Mouse (Mus musculus): ENCODE results near the gene Kdm3a.

The Kdm3a gene

DNA sequence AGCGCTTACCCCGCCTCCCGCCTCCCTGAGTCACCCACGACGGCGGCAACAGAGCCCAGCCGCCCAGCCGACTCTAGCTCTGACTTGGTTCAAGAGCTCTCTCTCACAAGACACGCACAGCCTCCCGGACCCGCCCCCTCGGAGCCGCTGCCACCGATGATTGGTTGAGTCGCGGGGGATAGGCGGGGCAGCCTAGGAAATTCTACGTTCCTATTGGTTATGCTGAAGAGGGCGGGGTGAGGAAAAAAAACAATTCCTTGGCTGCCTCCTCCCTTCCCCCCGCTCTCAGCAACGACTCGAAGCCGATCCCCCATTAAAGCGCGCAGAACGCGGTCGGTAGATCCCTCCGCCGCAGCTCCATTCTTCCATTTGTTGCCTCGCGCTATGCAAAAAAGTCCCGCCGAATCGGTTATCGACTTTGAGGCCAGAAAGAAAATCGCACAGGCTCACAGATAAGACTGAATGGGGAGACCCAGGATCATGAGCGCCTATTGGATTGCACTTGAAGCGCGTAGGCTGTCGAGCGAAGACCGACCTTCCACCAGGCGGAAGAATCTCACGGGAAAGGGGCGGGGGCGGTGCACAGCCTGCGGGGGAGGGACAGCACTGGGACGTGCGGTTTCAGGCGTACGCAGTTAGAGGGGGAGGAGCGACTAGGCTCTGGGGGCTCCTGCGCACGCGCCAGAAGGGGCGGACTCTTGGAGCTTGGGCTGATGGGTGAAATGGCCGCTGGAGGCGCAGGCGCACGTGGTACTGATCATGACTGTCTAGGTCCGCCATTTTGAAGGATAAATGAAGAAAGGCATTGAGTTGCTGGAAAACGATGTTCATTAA lies at the start of gene Kdm3a:
Kdm3a (minus strand) TSS at position 162 of the 834 bp plus-strand sequence.
- peak; percentile 98 for DNase-seq

DNA sequence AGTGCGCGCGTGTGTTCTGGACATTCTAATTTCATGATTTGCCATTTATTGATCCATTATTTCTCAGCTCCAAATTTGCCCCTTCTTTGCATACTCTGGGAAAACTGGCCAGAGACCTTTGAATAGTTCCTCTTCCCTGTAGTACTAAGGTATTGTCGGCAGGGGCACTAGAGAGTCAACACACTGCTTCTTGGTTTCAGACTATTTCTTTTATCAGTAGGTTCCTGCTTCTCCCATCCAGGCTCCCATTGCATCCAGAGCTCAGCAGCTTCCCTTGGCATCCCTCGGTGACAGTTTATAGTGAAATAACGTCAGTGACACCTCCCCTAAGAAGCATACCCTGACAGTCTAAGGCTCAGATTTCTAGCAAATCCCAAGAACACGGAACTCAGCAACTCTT lies 46.1 kb upstream of the Kdm3a start:
- peak; percentile 17 for DNase-seq

DNA sequence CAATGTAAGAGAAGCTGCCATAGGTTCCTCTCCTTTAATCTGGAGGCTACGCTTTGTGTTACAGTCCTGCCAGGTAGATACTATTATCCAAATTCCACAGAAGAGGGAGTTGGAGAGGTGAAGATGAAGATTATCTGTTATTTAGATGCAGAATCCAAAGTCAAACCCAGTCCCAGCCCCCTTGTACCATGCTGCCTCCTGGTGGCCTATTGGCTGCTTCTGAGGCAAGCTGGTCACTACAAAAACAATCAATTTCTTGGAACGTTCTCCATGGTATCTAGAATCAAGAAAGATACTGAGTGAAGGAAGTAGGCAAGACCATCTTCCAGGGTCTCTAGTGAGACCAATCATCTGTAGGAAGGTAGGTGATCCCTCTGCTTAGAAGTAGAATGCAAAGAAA lies 40.4 kb upstream of the Kdm3a start:
- peak; percentile 49 for DNase-seq

DNA sequence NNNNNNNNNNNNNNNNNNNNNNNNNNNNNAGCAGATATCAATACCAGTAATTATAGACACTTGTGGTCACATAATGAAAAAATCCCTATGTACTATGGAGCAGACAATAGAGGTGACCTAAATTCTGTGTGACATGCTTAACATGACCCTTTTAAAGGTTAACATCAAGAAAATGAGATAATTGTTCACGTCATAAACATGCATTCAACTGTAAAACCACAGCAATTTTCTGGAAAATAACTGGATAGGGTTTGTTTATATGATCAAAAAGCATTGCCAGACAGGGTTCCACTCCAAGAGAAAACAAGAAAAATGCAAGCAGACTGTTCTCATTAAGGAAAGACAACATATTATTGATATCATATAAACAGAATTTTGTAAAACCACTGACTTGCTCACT lies 31.7 kb upstream of the Kdm3a start:
- no peak for DNase-seq

DNA sequence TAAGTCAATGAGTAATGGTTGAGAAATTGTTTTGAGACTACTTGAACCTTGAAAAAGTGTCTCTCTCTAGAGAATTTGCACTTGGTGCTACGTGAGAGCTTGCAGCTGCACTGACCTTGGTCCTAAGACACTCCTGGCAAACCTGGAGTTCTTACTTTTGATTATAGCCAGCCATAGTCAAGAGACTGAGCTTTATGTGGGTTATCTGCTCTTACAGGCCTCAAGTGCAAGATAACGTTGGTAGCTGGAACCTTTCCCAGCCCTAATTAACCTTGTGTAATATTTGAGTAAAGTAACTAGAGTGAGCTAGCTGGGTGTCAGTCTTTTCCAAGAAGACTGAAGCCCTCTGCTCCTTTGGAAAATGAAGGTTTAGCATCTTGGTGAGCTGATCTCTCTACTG lies 25.5 kb upstream of the Kdm3a start:
- peak; percentile 38 for DNase-seq

DNA sequence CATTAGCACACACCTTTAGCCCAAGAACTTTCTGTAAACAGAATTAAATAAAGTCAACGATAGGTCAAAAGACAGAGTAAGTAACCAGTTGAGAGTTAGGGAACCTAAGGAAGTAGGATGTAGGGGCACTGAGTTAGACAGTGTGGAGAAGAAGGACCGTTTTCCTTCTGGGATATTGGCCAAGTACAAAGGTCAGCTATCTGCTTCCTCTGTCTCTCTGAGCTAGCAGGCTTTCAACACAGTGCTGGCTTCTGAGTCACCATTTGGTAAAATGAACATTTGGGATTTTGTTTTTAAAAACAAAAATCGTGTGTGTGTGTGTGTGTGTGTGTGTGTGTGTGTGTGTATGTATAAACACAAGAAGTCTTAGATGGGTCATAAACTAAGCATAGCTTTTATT lies 23.0 kb upstream of the Kdm3a start:
- no peak for DNase-seq

DNA sequence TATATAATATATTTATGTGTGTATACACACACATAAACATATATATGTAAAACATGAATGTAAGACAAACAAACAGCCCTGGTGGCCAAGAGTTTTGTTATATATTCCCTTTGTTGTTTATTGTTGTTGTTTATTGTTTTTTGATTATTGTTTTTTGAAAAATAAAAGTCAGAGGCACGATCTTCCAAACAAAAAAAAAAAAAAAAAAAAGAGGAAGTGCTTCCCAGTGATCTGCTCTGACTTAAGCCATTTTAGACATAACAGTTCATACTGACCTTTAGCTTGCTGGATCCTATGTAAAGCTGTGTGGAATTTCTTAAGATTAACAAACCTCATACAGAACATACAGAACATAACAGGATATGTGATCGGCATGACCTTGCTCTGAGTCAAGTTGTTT lies 19.1 kb upstream of the Kdm3a start:
- DNase-seq = no peak

DNA sequence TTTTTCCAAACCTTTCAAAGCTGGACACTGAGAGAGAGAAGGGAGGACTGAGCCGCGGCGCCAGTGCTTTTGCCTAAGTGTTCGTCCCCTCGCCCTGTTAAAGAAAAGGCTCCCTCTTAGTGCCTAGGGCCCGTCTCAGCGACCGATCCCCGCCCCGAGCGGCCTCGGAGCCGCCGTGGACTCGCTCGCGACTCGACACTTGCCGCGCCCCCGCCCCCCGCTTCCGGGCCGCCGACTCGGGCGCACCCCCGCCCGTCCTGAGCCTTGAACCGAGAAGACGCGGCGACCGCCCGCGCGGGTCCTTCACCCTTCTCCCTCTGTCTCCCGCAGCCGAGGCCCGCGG lies 333 bp downstream of the Kdm3a start:
- DNase-seq = no peak

DNA sequence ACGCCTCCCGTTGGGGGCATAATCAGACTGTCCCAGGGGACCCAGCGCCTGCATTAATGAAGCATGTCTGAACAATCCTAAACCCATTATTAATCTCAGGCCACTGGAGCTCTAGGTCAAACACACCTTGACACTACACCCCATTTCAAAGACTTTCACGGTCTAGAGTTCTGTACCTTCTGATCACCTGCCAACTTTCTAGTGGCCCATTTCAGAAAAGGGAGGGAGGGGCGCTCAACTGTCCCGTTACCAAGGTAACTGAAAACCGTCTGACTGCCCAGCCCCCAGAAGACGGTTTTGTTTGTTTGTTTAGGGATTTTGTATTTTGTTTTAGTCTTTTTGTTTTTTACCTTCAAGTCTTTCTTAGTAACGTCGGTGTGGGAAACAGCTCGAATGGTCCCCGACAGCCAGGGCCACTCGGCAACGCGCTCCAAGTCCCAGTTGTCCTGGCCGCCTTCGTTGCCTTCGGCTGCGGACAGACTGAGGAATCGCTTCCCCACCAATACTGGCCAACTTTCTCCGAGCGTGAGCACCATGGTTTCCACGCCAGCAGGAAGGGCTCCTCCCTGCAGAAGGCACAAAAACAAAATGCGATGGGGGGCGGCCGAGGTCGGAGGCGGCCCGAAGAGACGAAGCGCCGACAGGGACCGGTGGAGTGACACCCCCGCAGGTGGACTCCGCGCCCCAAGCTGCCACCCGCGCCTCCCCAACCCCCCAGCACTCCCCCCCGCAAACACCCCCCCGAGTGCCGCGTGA lies 906 bp downstream of the Kdm3a start:
- peak; percentile 65 for DNase-seq

DNA sequence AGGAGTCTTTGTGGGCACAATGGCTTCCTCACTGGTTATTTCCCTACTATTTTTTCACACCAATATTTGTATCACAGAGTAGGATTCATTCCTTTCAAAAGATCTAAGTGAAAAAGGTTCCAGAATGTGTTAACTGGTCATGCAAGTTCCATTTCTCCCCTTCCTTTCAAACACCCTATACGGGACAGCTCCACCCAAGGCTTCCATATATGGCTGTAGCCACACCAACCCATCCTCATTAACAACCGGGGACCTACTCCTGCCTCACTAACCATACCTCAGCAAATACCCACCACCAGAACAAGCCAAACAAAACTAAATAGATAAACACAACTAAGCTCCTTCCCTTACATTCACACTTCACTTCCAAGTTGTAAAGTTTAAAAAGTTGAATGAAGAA lies 1.6 kb downstream of the Kdm3a start:
- DNase-seq = no peak

DNA sequence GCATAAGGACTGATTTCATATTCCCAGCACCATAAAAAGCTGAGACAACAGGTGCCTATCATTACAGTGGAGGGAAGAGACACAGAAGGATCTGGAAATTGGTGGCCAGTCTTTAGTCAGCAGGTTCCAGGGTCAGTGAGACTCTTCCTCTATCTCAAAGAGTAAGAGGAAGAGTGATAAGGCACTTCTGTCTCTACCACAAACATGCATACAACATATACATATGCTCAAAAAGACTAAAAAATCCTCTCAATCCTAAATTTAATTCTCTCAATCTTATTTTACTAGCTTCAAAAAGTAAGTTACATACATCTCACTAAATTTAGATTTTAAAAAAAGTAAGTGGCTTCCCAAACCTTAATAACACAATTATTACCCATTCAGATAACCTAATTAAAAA lies 5.5 kb downstream of the Kdm3a start:
- DNase-seq = no peak

DNA sequence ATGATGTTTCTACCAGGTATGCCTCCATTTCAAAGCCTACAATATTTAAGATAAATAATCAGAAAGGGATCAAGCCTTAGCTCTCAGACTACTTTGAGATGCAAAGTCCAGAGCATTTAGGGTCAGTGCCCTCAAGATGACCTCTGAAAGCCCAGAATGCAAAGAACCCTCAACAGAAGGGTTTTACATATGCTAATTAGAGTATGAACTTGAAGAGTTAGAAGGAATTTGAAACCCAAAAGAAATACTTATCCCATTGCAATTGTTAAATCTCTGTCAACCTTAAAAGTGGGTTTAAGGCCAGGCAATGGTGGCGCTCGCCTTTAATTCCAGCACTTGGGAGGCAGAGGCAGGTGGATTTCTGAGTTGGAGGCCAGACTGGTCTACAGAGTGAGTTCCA lies 6.8 kb downstream of the Kdm3a start:
- no peak for DNase-seq

DNA sequence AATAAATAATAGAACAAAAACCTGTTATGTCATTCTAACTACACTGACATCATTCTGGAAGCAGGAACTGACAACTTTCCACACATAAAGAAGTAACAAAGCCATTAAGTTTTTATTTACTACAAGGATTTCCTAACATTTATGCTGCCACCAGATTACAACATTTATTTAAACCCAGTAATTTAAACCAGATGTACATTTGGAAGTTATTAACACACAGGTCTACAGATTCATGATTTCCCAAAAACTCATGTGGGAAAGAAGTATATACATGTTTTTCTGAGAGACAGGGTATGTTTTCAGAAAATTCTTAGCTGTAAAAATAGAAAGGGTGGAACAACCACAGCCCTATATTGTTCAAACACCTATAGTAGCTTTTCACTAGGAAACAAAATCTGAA lies 8.1 kb downstream of the Kdm3a start:
- DNase-seq = no peak

DNA sequence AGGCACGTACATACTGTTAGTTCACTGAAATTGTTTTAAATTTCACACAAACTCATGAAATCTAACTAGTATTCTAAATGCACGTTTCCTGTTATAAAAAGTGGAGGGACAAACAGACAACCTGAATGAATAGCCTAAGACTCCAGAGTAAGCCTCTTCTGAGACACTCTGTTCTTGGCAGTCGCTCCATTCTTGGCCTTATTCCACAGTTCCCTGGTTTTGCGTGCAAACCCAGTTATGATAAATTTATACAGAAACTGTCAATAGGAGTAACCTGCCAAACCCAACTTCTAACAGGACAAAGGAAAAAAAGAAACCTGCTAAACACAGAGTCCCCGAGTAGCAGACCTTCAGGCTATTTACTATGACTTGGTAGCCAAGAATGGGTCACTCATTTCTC lies 10.8 kb downstream of the Kdm3a start:
- DNase-seq = peak; percentile 63

DNA sequence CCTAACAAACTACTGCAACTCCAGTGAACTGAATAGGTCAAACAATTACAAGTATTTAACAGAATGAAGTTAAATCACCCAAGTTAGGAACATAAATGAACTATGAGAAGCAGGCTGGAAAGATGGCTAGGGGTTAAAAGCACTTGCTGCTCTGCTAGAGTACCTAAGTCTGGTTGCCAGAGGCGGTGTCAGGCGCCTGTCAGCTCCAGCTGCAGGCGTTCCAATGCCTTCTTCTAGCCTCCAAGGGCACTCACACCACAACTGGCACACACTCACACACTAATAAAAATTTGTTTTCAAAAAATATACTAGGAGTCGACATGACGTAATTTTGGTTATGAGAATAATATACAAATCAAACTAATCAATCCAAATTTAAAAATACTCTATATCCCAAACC lies 11.2 kb downstream of the Kdm3a start:
- no peak for DNase-seq

DNA sequence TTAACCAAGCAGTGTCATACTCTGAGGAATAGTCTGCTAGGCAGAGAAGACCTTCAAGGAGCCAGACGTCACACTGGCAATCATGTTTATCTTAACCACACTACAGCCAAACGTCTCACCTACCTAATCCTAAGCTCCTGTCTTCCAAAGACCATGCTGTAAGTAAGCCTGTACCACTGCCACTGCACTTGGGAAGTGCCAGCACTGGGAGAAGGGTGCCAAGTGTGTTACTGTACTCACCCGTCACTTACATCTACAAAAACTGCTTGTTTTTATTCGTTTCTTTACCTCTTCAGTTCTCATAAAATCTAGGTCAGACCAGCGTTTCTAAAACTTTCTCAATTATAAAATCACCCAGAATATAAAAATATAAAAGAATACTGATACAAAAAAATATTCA lies 15.8 kb downstream of the Kdm3a start:
- DNase-seq = no peak

DNA sequence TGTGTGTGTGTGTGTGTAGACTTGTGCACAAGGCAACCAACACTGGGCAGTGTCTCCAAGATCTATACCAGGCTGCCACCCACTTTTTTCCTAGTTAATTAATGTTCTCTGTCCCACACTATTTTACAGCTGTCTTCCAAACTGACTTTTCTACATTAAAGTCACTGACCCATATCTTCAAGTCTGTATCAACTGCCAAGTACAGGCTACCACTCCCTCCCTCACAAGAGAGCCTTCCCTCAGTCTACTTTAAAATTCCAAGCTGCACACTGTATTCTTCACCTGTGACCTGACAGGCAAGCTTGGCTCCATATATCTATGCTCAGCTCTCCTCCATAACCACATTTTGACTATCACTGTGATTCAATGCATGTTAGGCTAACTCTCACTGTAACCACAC lies 19.6 kb downstream of the Kdm3a start:
- no peak for DNase-seq

DNA sequence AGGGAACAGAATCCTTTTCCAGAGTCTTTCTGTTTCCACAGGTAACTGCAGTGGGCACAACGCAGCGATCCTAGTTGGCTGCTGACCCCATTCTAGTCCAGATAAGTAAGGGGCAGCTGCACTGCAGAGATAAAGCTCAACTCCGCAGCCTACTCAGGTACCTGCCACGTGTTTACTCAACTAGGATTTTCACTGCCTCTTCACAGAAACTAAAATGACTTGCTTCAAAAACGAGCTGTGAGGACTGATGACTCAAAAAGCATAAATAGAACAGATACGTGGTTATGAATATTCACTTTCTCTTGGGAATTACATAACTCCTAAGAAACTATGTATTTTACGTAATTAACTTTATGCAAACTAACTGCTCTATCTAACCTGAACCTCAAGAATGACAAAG lies 22.8 kb downstream of the Kdm3a start:
- no peak for DNase-seq

DNA sequence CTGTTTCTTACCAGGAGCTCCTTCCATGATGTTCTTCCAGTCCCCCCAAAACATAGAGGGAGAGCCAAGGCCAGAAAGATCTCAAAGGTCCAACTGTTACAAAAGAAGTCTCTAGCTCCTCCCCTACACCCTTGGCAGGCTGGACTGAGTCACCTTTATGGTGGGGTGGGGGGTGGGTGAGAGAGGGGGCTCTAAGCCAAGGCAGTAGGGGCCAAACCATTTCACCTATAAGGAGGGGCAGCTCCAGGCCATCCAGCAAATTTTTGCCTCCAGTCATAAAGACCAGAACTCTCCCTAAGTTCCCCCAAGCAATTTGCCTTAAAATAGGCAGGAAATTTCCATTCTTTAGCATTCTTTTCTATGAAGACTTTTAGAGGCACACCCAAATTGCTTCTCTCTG lies 23.8 kb downstream of the Kdm3a start:
- DNase-seq = no peak

DNA sequence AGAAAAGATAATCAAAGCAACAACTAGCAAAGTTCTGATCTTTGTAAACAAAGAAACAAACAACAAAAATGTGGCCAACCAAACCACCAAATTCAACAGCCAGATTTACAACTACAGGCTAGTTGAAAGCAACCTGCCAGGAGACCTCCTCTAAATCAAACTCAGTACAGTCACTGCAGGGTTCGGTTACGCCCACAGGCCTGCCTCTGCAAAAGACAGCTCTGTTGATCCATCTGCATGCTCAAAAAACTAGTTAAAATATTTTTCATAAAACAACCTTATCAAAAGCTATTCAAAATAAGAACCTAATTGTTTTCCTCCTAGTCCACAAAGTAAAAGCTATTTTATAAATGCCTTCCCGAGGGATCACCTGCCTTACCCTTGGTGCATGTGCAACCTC lies 25.0 kb downstream of the Kdm3a start:
- no peak for DNase-seq

DNA sequence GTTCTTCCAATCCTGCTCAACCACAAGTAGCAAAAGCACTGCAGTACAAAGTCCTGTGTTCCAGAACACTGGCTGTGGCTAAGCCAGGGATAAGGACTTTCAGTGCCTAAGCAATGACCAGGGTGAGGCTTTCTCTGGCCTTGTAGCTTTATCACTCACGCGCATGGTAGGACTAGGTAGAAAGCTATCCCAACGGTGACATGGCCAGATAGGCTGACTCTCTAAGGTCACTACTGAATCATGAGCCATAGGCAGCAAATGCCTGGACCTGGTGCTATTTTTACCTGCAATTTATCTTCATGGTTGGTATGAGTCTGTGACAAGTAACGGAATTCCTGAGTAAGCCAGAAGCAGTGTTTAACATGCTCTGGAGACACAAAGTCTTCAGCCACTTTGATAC lies 42.6 kb downstream of the Kdm3a start:
- no peak for DNase-seq

DNA sequence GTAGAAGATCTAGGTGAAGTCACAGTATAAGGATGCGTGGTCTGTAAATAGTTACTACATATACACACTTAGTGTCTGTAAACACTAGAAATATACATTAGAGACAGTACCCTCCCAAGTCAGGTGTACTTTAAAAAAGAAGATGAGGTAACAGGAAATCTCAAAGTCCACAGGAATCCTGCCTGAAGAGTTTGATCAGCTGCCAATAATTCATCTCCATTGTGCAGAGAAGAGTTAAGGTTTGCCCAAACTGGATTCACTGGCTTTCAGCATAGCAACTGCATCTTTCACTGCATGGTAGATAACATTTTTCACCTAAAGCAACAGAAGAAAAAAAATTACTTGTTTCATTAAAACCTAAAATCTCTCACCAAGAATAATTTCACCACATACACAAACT lies 43.4 kb downstream of the Kdm3a start:
- no peak for DNase-seq

DNA sequence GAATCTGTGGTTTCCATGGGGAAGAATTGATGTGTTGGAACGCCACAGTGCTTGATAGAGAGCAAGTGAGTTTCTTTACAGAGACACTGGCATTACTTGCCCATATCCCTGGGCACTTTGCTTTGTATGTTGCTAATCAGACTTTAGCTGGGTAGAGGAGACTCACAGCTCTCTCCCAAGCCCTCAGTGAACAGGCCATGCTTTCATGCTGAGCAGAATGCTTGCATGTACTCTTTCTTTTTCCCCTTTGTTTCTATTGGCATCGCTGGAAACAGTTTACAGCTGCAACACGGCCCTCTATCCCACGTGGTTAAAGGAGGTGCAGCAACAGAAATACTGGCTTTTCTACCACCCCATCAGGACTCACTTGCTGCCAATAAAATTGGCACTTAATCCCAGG lies 49.6 kb downstream of the Kdm3a start:
- no peak for DNase-seq

DNA sequence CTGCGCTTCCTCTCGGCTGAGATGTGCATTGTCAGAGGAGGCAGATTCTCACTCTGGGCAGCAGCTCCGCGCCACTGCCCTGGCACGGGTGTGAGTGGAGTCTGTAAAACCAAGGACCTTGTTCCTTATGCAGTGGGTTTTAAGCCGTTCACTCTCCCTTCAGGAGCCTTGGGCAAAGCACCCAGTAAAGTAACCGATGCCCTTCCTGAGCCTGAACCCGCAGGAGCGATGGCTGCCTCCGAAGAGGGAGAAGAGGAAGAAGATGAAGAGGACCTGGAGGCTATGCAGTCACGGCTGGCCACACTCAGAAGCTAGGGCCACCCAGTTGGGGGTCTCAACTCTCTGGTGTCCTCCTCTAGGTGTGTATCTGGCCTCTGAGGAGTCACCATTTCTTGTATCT lies 53.3 kb downstream of the Kdm3a start:
- no peak for DNase-seq

DNA sequence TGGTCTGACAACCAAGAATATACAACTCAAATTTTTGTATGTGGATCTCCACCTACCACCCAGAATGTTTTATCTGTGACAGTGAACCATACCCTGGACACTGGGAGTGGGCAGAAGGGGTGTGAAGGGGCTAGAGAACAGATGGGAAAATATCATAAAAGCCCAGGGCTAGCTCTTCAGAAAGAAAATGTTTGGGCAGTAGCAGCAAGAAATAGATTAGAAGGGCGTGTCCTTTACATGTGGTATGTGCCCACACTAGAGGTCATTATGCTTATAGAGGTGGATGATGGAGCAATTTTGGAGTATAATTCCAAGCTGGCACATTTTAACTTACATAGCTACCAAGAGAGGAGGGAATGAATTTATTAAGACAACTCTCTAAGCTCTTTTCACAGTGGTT lies 57.4 kb downstream of the Kdm3a start:
- no peak for DNase-seq

Measured in lung, postnatal 14 days (tissue).